Mouse (Mus musculus): Measurements from ENCODE around the gene Slc35f4. TPM values are rescaled to one million over a fixed set of nuclear protein-coding genes. Genes with fewer than 3 reads are reported as not detected.

The Slc35f4 gene
- polyA plus RNA-seq, 1 experiment from 2014 or later = not detected

DNA sequence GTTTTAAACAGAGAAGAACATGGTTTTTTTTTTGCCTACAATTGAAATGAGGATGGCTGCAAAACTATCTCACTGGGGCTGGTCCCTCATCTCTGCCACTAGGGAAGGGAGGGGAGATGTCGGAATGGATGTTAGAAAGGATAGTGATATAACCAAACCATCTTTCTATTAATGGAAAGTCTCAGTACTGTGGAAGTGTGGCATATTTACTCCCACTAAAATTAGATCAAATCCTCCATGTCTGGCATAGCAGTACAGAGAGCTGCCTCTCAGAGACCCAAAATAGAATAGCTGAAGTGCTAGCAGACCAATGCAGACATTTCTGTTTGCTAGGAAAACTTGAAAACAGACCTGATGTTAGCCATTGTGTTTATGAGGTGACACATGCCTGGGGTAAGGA lies 30.7 kb downstream of the Slc35f4 start:
- Histone ChIP-seq H3K36me3 (replicated peaks; ENCODE audit: control insufficient read depth, insufficient read depth, low read depth, low read length) (no peaks in the 10 kb centered on the region), H3K9ac (replicated peaks; ENCODE audit: low read length) (no peak overlapping the region), H3K27ac (replicated peaks; ENCODE audit: low read depth, low read length) (no peak overlapping the region), H3K4me1 (ENCODE audit: control insufficient read depth, insufficient read depth, low read length) (no peaks in the 10 kb centered on the region), H3K4me2 (ENCODE audit: low read depth, low read length) (no peak overlapping the region), H3K27me3 (ENCODE audit: control insufficient read depth, insufficient read depth, low read length) (no peaks in the 10 kb centered on the region), H3K9me3 (replicated peaks; ENCODE audit: control insufficient read depth, low read length) (no peaks in the 10 kb centered on the region), H3K4me3 (ENCODE audit: low read depth, low read length) (no peak overlapping the region)
- DNase-seq (ENCODE audit: low spot score) = no peak
- 94% methylated on average over 1 of the region's 1 CpGs for WGBS
- no peak for ATAC-seq (replicated peaks; ENCODE audit: insufficient number of reproducible peaks, low FRiP score, low TSS enrichment, low read depth)

DNA sequence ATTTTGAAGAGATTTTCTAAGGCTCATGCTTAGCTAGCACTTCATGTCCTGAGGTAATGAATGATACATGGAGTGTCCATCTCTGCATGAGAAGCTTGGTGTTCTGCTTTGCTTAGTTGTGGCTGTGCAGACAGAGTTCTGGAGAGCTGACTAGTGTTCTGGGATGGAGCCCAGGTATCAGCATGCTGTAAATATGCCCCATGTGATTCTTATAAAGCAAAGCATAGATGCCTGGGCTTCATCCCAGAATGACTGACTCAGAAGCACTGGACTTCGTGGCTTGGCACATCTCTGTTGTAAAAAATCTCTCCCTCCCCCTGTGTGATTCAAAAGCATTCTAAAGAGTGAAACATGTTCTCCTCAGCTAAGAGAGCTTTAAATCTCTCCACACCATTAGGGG lies 32.1 kb downstream of the Slc35f4 start:
- Histone ChIP-seq H3K27me3 (ENCODE audit: control insufficient read depth, insufficient read depth, low read length) (no peaks in the 10 kb centered on the region), H3K9ac (replicated peaks; ENCODE audit: low read length) (no peak overlapping the region), H3K27ac (replicated peaks; ENCODE audit: low read depth, low read length) (no peak overlapping the region), H3K36me3 (replicated peaks; ENCODE audit: control insufficient read depth, insufficient read depth, low read depth, low read length) (no peaks in the 10 kb centered on the region), H3K4me3 (ENCODE audit: low read depth, low read length) (no peak overlapping the region), H3K9me3 (replicated peaks; ENCODE audit: control insufficient read depth, low read length) (no peaks in the 10 kb centered on the region), H3K4me2 (ENCODE audit: low read depth, low read length) (no peak overlapping the region), H3K4me1 (ENCODE audit: control insufficient read depth, insufficient read depth, low read length) (no peaks in the 10 kb centered on the region)
- ATAC-seq (replicated peaks; ENCODE audit: insufficient number of reproducible peaks, low FRiP score, low TSS enrichment, low read depth) (no peak), DNase-seq (ENCODE audit: low spot score) (no peak)
- 79% methylated on average over 1 of the region's 1 CpGs for WGBS

- H3K36me3 ChIP-seq (replicated peaks; ENCODE audit: control insufficient read depth, insufficient read depth, low read depth, low read length) = no peaks in the 10 kb centered on the region
- H3K4me2 ChIP-seq (ENCODE audit: low read depth, low read length) = no peak overlapping the region
- ATAC-seq (replicated peaks; ENCODE audit: insufficient number of reproducible peaks, low FRiP score, low TSS enrichment, low read depth) (no peak), DNase-seq (ENCODE audit: low spot score) (no peak)
- no peak overlapping the region for H3K4me3 ChIP-seq (ENCODE audit: low read depth, low read length)
- H3K9me3 ChIP-seq (replicated peaks; ENCODE audit: control insufficient read depth, low read length) = no peaks in the 10 kb centered on the region
- no peak overlapping the region for H3K9ac ChIP-seq (replicated peaks; ENCODE audit: low read length)
- no peak overlapping the region for H3K27ac ChIP-seq (replicated peaks; ENCODE audit: low read depth, low read length)
- H3K27me3 ChIP-seq (ENCODE audit: control insufficient read depth, insufficient read depth, low read length) = no peaks in the 10 kb centered on the region
- no peaks in the 10 kb centered on the region for H3K4me1 ChIP-seq (ENCODE audit: control insufficient read depth, insufficient read depth, low read length)
- 87% methylated on average over 3 of the region's 3 CpGs for WGBS
Observed at GRCm38 (mm10) chr14:49492506-49492905, 33.3 kb downstream of the Slc35f4 start.

DNA sequence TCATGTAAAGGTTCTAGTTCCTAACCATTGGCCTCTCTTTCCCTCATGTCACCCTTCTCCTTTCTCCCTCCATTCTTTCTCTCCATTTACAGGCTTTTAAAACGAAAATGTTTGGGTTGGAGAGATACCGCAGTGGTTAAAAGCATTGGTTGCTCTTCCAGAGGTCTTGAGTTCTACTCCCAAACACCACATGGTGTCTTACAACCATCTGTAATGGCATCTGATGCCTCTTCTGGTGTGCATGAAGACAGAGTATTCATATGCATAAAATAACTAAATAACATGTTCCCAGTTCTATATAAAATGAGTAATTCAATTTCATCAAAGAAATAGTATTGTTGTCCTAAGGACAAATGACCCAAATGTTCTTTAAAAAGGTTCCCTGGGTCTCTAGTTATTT lies 49.2 kb downstream of the Slc35f4 start:
- H3K9me3 ChIP-seq (replicated peaks; ENCODE audit: control insufficient read depth, low read length) = no peaks in the 10 kb centered on the region
- H3K36me3 ChIP-seq (replicated peaks; ENCODE audit: control insufficient read depth, insufficient read depth, low read depth, low read length) = no peaks in the 10 kb centered on the region
- H3K9ac ChIP-seq (replicated peaks; ENCODE audit: low read length) = no peak overlapping the region
- 79% methylated on average over 2 of the region's 2 CpGs for WGBS
- H3K4me3 ChIP-seq (ENCODE audit: low read depth, low read length) = no peak overlapping the region
- H3K4me1 ChIP-seq (ENCODE audit: control insufficient read depth, insufficient read depth, low read length) = no peaks in the 10 kb centered on the region
- no peak overlapping the region for H3K4me2 ChIP-seq (ENCODE audit: low read depth, low read length)
- no peak overlapping the region for H3K27ac ChIP-seq (replicated peaks; ENCODE audit: low read depth, low read length)
- ATAC-seq (replicated peaks; ENCODE audit: insufficient number of reproducible peaks, low FRiP score, low TSS enrichment, low read depth) (no peak), DNase-seq (ENCODE audit: low spot score) (no peak)
- no peaks in the 10 kb centered on the region for H3K27me3 ChIP-seq (ENCODE audit: control insufficient read depth, insufficient read depth, low read length)

DNA sequence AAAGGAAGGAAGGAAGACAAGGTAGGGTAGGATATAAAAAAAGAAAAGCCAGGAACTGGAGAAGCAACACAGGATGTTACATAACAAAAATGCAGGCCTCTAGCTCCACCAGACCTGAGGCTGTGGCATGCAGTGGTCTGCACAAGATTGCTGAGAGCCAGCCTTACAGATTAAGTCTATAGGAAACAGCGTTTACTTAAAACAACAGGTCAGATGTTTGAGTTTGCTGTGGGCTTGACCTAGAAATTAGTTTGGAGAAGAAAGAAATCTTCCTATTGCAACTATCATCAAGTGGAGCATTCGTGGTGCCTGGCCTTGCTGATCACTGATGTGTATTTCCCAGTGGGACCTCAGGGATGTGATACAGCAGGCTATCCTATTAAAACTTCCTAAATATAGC lies 64.1 kb downstream of the Slc35f4 start:
- ATAC-seq (replicated peaks; ENCODE audit: insufficient number of reproducible peaks, low FRiP score, low TSS enrichment, low read depth) (no peak), DNase-seq (ENCODE audit: low spot score) (no peak)
- WGBS = 74% methylated on average over 2 of the region's 2 CpGs

DNA sequence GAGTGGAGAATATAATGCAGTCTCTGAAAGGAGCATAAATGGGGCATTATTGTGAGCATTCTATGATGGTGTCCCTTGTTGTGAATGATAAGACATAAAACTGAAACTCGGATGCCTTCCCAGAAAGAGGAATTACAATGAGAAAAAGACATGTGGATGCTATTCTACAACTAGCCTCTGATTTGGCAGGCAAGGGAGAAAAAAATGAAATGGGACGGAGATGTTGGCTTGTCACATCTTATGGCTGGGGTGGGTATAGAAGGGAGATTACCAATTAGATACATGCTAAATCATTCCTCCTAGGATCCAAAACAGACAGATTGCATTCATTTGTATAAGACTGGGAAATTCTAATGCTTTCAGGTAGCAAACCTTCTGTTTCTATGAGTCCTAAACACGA lies 65.0 kb downstream of the Slc35f4 start:
- no peak for ATAC-seq (replicated peaks; ENCODE audit: insufficient number of reproducible peaks, low FRiP score, low TSS enrichment, low read depth)
- no peaks in the 10 kb centered on the region for H3K9me3 ChIP-seq (replicated peaks; ENCODE audit: control insufficient read depth, low read length)
- no peak overlapping the region for H3K27ac ChIP-seq (replicated peaks; ENCODE audit: low read depth, low read length)
- DNase-seq (ENCODE audit: low spot score) = no peak
- no peaks in the 10 kb centered on the region for H3K27me3 ChIP-seq (ENCODE audit: control insufficient read depth, insufficient read depth, low read length)
- 72% methylated on average over 3 of the region's 3 CpGs for WGBS
- H3K4me3 ChIP-seq (ENCODE audit: low read depth, low read length) = no peak overlapping the region
- H3K36me3 ChIP-seq (replicated peaks; ENCODE audit: control insufficient read depth, insufficient read depth, low read depth, low read length) = no peaks in the 10 kb centered on the region
- no peak overlapping the region for H3K4me2 ChIP-seq (ENCODE audit: low read depth, low read length)
- H3K9ac ChIP-seq (replicated peaks; ENCODE audit: low read length) = no peak overlapping the region
- H3K4me1 ChIP-seq (ENCODE audit: control insufficient read depth, insufficient read depth, low read length) = no peaks in the 10 kb centered on the region

More for the DNA sequence above, 64.1 kb downstream of the Slc35f4 start:
- Histone ChIP-seq H3K27ac (replicated peaks; ENCODE audit: low read depth, low read length) (no peak overlapping the region), H3K4me2 (ENCODE audit: low read depth, low read length) (no peak overlapping the region), H3K4me1 (ENCODE audit: control insufficient read depth, insufficient read depth, low read length) (no peaks in the 10 kb centered on the region), H3K36me3 (replicated peaks; ENCODE audit: control insufficient read depth, insufficient read depth, low read depth, low read length) (no peaks in the 10 kb centered on the region), H3K9ac (replicated peaks; ENCODE audit: low read length) (no peak overlapping the region), H3K27me3 (ENCODE audit: control insufficient read depth, insufficient read depth, low read length) (no peaks in the 10 kb centered on the region), H3K4me3 (ENCODE audit: low read depth, low read length) (no peak overlapping the region), H3K9me3 (replicated peaks; ENCODE audit: control insufficient read depth, low read length) (no peaks in the 10 kb centered on the region)

GRCm38 (mm10) chr14:49454283-49454914 lies 71.4 kb downstream of the Slc35f4 start:
- Histone ChIP-seq H3K9me3 (replicated peaks; ENCODE audit: control insufficient read depth, low read length) (no peaks in the 10 kb centered on the region), H3K27ac (replicated peaks; ENCODE audit: low read depth, low read length) (no peak overlapping the region), H3K4me3 (ENCODE audit: low read depth, low read length) (no peak overlapping the region), H3K27me3 (ENCODE audit: control insufficient read depth, insufficient read depth, low read length) (no peaks in the 10 kb centered on the region), H3K4me1 (ENCODE audit: control insufficient read depth, insufficient read depth, low read length) (no peaks in the 10 kb centered on the region), H3K4me2 (ENCODE audit: low read depth, low read length) (no peak overlapping the region), H3K36me3 (replicated peaks; ENCODE audit: control insufficient read depth, insufficient read depth, low read depth, low read length) (no peaks in the 10 kb centered on the region), H3K9ac (replicated peaks; ENCODE audit: low read length) (no peak overlapping the region)
- ATAC-seq (replicated peaks; ENCODE audit: insufficient number of reproducible peaks, low FRiP score, low TSS enrichment, low read depth) (no peak), DNase-seq (ENCODE audit: low spot score) (no peak)
- WGBS = 88% methylated on average over 6 of the region's 6 CpGs

DNA sequence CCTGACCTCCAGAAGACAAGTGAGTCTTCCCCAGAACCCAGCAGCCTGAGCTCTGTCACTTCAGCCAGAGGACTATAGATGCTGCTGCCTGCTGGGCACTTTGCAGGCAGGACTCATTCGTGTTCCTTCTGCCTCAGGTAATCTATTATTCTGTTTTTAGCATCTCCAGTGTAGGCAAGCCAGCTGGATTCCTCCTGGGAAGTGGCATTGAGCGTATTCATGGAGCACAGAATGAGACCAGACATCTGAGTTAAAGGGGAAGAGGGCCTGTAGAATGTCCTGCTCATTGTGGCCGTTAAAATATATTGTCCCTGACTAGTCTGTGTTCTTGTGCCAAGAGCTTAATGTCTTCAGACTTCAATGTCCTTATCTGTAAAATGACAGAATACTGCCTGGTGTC lies 72.1 kb downstream of the Slc35f4 start:
- Histone ChIP-seq H3K27ac (replicated peaks; ENCODE audit: low read depth, low read length) (no peak overlapping the region), H3K36me3 (replicated peaks; ENCODE audit: control insufficient read depth, insufficient read depth, low read depth, low read length) (no peaks in the 10 kb centered on the region), H3K9ac (replicated peaks; ENCODE audit: low read length) (no peak overlapping the region), H3K4me1 (ENCODE audit: control insufficient read depth, insufficient read depth, low read length) (no peaks in the 10 kb centered on the region), H3K4me2 (ENCODE audit: low read depth, low read length) (no peak overlapping the region), H3K4me3 (ENCODE audit: low read depth, low read length) (no peak overlapping the region), H3K9me3 (replicated peaks; ENCODE audit: control insufficient read depth, low read length) (no peaks in the 10 kb centered on the region), H3K27me3 (ENCODE audit: control insufficient read depth, insufficient read depth, low read length) (no peaks in the 10 kb centered on the region)
- ATAC-seq (replicated peaks; ENCODE audit: insufficient number of reproducible peaks, low FRiP score, low TSS enrichment, low read depth) (no peak), DNase-seq (ENCODE audit: low spot score) (no peak)
- 51% methylated on average over 3 of the region's 3 CpGs for WGBS
